4 mouse cellular contexts compared by ENCODE assay signal in the genomic region with DNA sequence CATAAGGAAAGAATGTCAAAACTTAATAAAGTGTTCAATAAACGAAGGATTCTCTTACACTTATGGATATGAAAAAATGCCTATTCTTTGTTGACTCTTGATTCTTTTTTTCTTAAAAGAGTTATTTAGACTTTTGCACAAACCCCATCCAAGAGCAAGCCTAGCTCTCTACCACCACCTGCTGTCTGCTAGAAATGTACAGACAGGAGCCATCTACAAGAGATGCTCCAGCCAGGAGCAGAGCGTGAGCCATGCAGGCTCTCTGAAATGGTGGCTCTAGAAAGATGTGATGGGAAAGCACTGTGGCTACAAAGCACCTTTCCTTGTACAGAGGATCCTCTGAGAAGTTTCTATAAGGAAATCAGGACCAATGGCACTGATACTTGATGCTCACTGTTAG. TPM values are rescaled to one million over a fixed set of nuclear protein-coding genes. Genes with fewer than 3 reads are reported as not detected.
"Had no signal": no experiment of that assay in that cellular context is flagged by ENCODE, and none has a peak within 500 bp of the region (broad histone marks: within the 10 kb centered on the region; RNA-seq: fewer than 3 reads in every experiment).

No protein-coding gene starts in this region.

RNA-seq across cellular contexts. Expression of a gene that starts 33.0 kb away (rescaled TPM):
- total RNA-seq: layer of hippocampus, adult 2 months had no signal
- polyA plus RNA-seq: limb, embryonic 10.5 days; liver, embryonic 12.5 days; midbrain, embryonic 11.5 days had no signal
